Mouse (Mus musculus) liver (tissue): ENCODE measurements around the gene Hoxc8.

Experiments
- DNase-seq: peaks from one replicate; pipeline ENCODE4 v3.0.0-alpha.2; 2020; ENCODE audit warnings: mixed read lengths

Hoxc8 gene

DNA sequence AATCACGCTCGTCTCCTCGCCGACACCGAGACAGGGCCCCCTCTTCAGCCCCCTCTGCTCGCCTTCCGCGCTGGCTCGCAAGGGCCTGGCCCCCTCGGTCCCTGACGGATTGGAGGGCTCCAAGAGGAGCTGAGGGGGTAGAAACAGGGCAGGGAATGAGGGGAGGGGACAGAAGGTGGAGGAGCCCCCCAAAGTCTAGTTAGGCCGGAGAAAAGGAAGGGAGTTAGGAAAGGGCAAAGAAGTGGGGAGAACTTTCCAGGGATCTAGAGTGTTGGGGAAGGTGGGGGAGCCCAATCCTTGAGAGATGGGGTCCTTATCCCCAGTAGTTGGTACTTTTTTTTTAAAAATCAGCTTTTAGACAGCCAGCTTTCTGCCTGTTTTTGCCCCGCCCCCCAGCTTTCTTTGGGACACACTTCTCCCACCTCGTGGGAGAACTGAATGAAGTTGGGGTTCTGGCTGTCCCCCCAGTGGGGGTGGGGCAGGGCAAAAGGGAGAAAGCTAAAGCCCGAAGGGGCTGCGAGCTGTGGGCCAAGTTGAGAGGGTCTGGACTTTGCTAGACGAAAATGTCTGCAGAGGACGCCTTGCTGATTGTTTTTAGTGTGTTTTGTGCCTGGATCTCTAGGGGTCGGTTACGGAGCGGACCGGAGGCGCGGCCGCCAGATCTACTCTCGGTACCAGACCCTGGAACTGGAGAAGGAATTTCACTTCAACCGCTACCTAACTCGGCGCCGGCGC lies 19.9 kb downstream of the Hoxc8 start:
- no peak for DNase-seq

DNA sequence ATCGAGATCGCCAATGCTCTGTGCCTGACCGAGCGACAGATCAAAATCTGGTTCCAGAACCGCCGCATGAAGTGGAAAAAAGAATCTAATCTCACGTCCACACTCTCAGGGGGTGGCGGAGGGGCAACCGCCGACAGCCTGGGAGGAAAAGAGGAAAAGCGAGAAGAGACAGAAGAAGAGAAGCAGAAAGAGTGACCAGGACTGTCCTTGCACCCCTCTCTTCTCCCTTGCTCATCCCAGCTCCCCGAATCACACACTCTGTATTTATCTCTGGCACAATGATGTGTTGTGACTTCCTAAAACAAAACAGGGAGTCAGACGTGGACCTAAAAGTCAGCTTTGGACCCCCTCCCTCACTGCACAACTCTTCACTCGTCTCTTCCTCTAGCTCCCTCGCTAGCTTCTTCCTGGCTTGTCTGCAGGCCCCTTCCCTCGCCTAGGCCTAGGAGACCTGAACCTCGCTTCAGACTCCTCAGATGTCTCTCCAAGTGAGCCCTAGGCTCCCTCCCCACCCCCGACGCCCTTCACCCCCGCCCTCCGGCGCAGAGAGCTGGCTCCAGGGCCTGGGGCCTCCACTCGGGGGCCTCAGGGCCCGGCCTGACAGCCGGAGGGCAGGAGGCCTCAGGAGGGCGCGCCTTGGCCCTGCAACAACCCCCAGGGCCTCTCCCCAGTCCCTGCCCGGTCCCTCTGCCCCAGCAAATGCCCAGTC lies 20.6 kb downstream of the Hoxc8 start:
- DNase-seq = no peak

DNA sequence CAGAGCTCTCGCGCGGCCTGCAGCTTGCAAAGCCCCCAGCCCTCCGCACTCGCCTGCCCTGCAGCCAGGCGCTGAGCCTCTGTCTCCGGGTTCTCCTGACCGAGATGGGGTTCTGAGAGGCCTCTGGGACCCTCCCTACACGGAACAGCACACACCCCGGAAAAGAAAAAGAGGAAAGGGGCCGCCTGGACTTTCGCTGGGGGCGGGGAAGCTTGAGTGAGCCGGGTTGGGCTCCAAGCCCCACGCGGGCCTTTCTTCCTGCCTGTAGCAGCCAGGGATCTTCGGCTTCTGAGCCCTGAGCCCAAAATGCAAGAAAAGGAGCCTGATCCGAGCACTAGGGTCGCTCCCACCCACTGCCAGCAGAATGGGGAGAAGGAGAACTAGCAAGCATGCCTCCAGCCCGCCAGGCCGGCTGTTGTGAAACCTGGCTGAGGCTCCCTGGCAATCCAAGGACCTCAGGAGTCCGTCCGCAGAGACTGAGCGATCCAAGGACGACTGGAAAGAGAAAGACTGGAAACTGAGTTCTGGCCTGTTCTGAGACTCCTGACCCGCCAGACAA lies 21.6 kb downstream of the Hoxc8 start:
- no peak for DNase-seq

DNA sequence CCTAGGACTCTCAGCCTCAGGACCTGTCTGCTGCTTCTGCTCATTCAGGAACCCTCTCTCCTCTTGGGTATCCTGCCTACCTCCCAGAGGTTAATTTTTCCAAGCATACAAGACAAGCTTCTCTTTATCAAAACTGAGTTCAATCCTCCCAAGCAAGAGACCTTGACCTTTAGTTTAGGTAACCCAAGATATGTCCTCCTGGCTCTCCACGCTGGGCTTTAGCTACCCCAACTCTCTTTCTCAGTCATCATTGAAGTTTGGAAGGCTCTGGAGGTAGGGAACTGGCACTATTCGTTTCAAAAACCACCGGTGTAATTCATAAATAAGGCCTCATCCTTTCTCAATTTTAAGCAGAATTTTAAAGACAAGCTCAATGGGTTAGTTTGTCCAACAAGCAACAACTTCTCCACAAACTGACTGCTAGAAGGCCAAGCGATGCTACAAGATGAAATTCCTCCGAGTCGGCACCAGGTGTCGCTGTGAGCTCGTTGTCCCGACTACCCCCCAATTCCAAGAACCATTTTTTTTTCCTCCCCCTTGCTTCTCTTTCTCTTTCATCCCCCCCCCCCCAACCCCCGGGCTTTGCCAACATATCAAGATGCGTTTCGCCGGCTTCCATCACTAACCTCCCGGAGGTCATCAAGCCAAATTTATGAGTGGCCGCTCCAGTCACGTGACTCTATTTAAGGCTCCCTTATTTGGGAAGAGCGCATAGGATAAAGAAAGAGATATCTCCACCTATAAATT lies 23.0 kb downstream of the Hoxc8 start:
- peak; percentile 42 for DNase-seq

DNA sequence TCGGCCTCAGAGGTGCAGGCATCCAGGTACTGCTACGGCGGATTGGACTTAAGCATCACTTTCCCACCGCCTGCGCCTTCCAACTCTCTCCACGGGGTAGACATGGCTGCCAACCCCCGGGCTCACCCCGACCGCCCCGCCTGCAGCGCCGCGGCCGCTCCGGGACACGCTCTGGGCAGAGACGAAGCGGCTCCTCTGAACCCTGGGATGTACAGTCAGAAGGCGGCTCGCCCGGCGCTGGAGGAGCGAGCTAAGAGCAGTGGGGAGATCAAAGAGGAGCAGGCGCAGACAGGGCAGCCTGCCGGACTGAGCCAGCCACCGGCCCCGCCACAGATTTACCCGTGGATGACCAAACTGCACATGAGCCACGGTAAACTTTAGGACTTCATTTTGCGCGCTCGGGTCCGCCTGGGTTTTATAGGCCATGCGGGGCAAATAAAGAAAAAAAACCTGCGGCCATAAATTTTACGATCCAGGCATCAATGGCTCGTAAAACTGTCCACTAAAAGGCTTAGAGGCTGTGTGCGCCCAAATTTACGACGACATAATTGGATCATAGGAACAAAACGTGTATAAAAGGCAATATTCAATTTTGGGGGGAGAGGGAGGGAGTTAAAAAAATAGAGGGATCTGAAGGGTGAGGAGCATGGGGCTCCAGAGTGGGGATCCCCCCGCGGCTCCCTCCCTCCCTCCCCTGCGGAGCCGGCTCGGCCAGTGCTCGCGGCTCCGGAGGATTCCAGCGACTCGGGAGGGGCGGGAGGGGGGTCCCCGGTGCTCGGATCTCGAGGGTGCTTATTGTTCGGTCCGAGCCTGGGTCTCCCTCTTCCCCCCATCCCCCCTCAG lies 24.0 kb downstream of the Hoxc8 start:
- no peak for DNase-seq

DNA sequence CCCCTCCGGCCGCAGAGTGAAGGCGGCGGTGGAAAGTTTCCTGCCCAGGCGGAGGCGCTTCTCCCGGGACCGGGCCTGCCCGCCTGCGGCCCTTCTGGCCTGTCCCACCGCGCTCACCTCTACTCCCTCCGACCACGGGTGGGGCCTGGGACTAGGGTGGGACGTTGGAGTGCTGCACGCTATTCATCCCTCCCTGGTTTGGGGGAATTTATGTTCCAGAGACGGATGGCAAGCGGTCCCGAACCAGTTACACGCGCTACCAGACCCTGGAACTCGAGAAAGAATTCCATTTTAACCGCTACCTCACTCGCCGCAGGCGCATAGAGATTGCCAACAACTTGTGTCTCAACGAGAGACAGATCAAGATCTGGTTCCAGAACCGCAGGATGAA lies 24.6 kb downstream of the Hoxc8 start:
- DNase-seq = no peak

DNA sequence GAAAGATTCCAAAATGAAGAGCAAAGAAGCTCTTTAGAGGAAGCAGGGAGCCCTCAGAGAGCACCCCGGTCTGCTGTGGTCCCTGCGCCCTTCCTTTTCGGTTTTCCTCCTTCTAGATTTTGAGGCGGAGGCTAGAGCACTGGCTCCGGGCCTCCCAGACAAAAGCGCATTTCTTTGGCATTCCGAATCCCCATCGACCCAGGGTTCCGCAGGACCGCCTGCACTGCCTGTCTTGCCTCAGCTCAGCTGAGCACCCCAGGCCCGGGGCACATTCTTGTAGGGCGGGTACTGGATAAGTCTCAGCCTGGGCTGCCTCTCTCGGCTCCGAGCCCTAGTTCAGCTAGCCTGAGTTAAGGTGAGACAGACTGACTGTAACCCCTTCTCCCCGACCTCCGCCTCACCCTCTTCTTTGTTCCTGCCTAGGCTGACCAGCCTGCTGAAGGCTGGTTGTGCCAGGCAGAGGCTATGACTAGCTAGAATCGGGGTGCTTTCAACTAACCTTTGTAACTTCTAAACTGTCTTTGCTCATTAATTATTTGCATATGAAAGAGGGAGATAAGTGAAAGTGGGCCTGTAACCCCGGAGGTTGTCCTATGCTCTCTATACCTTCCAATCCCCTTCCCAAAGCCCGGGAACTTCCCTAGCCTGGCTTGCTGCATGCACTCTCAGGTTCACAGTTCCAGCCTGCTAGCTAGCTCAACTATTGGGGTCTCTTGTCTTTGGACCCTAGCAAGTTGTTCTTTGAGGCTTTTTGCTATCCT lies 25.2 kb downstream of the Hoxc8 start:
- DNase-seq = no peak

DNA sequence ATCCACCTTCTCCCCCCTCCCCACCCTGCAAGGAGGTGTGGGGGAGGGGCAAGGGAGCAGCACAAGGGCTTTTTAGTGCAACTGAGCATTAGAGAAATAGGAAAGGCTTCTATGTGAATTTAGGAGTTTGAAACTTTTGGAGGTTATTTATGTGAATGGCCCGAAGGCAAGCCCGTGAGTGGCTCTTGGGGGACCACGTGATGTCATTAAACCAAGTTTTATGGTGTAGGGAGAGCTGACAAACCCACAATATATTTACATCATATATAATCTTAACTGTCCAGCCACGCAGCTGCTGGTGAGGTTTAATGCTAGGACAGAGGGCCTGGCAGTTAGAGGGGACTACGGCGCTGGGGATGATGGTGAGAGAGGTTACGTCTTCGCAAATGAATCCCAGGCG lies 28.2 kb downstream of the Hoxc8 start, which contains the start of gene Hoxc4:
Gene Hoxc4, plus strand, starts transcription at position 299 of the 400 bp plus-strand sequence.
- no peak for DNase-seq

DNA sequence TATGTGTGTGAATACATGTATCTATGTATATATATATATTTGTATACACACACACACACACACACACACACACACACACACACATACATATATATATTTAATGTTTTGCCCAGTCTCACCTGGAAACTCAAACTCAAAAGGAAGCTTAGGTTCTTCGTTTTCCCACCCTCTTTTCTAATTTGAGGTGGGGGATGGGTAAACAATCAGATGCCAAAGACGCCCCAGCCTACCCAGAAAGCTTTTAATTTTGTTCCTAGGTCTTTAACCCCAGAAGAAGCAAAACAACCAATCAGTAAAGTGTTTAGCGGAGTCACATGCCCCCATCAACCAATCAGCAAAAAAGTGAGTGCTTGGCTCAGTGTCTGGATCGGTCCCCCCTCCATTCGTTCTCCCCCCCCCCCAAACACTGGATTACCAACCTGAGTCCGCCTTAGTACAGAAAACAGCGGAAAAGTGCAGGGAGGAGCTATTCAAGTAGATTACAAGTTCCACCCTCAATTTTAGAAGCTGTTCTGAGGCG lies 30.6 kb downstream of the Hoxc8 start:
- DNase-seq = no peak

DNA sequence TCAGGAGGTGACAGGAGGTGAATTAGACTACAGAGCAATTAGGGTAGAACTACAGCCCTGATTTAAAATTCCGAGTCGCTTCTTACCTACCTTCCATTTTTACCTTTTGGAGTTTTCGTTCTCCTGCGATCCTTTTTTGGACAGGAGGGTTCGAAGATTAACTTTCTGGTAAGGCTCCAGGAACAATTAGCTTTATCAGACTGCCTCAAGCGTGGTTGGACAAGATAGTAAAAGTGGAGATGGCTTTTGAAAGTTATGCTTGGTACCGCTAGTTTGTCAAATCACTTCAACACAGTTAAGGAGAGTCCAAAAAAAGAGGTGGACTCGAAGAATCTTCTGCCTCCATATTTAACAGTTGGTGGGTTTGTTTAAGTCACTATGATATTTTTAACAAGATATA lies 31.1 kb downstream of the Hoxc8 start:
- no peak for DNase-seq

DNA sequence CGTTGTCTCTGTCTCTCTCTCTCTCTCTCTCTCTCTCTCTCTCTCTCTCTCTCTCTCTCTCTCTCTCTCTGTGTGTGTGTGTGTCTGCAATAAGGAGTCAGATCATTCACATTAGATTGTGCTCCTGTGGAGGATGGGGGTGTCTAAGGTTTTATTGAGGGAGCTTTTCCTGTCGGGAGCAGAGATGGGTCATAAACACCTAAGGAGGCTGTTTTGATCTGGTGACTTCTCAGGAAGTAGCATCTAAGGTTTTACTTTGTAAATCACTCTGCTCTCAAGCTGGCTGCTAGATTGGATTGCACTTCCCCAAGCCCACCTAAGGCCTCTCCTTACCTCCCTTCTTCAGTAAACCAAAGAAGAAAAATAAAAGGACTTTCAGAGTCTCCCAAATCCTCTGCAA lies 33.7 kb downstream of the Hoxc8 start:
- no peak for DNase-seq

DNA sequence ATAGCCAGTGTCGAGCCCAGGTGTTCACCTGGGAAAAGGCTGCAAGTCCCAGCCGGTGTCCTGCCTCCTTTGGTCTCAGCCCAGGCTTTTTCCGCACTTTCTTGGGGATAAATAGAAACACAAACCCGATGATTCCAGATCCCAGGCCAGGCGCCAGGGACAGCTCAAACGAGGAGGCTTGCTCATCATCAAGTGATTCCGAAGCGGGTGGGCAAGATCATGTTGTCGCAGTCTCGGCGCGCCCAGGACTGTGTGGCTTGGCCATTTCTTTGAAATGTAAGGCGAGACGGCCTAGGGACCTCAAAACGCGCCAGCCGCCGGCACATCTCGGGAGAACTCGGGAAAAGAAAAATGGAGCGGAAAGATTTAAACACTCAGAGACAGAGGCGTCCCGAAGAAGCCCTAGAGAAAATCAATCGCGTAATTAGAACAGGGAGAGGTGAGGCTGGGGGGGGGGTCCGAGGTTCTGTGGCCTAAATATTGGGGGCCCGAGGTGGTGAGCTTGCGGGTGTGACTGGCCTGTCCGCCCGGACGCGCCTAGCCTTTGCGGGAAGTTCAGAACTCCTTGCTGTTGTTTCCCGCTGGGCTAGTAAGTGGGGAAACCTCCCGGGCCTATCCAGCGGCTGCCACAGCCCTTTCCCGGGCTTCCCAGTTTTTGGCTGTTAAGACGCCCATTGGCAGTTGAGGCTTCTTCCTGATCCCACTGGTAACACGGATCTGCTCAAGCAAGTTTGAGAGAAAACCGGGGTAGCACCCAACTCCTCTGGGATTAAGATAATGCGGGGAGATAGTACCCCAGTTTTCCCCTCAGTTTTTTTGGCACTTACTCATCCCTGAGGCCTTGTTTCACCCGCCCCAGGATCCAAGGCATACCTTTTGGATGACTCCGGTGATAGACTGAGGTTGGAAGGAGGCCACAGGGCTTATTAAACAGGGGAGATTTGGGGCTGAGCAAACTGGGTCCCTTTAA lies 37.1 kb downstream of the Hoxc8 start:
- no peak for DNase-seq

DNA sequence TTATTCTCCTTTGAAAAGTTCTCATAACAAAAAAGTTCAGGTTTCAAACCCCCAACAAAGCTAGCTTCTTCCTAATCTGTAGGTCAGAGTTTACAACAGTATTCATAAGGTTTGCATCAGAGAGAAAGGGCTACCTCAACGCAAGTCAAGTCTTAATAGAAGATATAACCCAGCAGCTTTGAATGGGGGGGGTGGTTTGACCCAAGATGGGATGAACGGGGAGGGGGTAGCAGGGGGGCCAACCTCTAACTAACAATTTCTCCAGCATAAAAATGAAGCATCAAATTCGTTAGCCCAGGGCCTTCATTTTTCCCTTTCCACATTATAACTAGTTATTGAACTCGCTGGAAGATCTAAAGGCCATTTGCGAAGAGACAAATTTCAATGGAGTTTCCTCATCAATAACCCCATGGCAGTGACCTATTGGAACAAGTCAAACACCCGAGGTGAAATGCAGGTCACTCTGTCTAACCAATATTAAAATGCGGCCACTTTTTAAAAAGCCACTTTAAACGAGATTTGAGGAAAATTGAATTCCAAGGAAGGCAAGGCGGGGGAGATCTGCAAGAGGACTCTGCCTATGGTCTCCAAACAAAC lies 38.6 kb downstream of the Hoxc8 start:
- DNase-seq = no peak

DNA sequence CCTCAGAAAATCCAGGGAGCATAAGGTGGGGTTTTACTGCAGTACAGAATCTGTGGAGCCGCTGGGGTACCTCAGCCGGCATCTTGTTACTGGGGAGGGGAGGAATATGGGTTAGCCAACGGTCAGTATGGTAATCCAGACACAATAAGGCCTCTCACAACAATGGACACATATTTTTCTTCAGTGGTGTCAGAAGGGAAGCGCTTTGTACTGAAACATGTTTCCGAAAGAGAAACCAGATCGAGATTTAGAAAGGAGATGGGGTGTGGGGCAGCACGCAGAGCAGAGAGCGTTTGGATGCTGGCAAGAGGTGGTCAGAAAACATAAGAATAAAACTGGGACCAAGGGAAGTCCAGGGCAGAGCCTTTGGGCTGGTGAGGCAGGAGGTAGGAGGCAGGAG lies 39.7 kb downstream of the Hoxc8 start:
- no peak for DNase-seq

DNA sequence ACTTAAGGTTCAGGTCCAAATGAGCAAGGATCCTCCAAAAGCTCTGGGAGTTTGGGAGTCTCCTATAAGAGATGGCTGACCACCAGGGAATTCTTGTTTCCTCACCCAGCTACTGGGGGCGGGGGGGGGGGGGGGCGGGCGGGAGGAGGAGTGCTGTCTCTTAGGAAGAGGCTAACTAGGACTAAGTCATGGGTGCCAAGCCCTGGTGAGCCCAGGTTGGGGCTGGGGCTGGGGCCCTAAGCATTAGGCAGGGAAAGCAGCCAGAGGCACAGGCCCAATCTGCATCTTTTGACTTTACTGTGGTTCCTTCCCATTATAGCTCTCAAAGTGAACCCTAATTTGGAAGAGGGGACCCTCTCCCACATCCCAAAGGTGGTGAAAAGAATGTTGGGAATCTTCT lies 41.8 kb downstream of the Hoxc8 start:
- DNase-seq = no peak

DNA sequence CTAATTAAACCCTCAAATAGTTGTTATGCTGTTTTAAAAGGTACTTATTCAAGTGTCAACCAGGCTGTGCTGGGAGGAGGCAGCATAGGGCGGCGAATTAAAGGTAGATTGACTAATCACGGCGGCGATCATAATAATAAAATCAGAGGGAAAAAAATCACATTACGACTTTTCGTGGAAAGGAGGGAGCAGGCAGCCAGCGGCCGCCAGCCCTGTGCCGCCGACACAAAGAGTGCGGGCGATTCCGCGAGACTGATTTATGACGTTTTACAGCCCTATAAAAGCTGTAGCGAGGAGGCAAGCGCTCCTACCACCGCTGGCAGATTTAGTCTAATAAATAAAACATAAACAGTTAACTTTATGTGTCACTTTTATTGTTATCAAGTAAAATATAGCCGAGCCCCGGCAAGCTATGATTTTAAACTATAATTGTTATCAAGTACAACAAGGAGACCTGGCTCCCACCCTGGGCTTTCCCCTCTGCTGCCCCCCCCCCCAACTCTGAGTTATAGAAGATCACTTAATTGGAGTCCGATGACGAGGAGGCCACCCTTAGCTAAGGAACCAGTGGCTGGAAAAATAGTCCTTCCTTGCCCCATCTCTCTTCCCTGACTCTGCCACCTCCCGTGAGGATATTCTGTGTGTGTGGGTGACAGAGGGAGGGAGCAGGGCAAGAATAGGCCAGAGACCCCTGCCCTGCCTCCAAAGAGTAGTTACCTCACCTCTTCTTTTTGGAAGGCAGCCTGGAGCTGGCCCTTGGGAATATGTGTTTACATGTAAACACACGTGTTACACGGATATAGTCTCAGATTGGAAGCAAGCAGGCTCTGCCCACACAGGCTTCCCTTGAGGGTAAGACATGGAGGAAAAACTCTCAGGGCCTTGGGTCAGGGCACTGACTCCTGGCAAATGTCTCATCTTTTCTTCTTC lies 42.5 kb downstream of the Hoxc8 start:
- DNase-seq = no peak

DNA sequence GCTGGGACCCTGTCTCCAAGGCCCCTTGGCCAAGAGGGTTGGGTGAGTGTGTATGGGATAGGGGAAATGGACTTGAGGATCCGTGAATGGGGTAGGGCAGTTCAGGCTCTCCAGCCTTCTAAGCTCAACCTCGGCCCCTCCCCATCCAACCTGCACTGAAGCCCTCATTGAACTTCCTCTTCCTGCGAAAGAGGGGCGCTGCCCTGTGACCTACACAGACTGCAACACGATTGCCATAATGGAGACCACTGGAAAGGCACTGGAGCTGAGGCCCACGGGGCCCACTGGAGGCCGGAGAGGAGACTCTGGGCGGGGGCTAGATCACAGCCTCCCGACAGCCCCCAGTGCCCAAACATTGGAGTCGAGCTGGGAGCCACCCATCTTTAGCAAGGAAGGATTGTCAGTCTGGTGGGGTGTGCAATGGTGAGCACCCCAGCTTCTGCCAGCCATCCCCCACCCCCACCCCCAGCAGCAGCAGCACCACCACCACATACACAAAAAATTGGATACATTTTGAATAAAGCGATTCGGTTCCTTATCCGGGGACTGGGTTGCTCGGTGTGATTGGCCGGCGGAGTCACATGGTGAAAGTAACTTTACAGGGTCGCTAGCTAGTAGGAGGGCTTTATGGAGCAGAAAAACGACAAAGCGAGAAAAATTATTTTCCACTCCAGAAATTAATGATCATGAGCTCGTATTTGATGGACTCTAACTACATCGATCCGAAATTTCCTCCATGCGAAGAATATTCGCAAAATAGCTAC lies 43.8 kb downstream of the Hoxc8 start:
- no peak for DNase-seq
